Mouse (Mus musculus) embryo, embryonic 11.5 days (tissue): ENCODE results near the gene Tspyl4.
A peak's percentile ranks its signal among the peaks of the same experiment; 100 is the strongest.

Experiments
- DNase-seq: peaks from one replicate; pipeline ENCODE4 v3.0.0-alpha.2; 2012; ENCODE audit warnings: low read depth, low spot score

Gene Tspyl4

DNA sequence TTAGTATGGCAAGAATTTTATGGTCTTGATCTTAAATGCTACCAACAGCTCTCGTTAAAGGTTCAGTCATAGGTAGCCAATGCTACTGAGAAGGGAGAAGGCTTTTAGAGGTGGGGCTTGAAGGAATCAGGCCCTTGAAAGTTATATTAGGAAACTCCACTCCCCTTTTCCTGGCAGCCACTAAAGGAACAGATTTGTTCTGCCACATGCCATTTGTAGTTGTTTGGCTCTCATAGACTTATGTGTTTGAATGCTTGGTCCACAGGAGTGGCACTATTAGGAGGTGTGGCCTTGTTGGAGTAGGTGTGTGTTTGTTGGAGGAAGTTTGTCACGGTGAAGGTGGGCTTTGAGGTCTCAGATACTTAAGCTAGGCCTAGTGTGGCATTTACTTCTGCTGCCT is 23.6 kb downstream of the Tspyl4 start:
- no peak for DNase-seq

GRCm38 (mm10) chr10:34326701-34327100 is 29.5 kb downstream of the Tspyl4 start:
- no peak for DNase-seq

GRCm38 (mm10) chr10:34327144-34327543 is 29.9 kb downstream of the Tspyl4 start:
- no peak for DNase-seq

DNA sequence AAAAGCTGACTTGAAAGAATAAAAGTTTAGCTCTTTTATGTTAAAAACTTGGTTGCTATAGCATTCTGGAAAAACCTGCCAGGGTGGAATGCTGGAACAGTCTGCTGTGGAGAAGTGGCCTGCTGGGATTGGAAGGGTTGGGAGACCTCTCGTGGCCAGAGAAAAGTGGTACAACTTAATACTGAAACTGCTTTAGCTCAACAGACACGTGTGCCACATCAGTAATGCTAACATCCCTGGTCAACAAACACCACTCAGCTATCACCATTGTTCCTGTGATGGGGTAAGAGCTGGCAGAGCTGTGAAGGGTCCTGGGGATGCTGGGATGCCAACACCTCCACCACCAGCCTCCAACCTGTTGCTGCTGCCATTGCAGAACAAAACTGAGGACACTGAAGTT is 31.1 kb downstream of the Tspyl4 start:
- peak; percentile 23 for DNase-seq

DNA sequence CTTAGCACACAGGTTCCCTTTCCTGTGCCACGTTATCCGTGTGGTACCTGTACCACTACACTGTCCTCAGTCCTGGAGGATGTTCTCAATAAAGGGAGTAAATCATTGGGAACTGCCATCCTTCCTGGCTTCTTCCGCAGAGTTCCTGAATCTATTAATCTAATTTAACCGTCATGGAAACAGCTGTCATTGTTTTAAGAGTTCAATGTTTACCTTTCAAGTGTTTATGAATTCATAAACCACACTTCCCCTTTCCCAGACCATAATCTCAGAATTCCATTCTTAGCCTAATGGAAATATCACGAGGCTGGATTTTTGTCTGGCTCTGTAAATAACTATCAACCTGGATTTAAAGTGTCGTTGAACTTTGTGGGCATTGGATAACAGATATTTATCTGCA is 43.8 kb downstream of the Tspyl4 start:
- DNase-seq = no peak

- DNase-seq = no peak
Measured at GRCm38 (mm10) chr10:34341886-34342285, 44.6 kb downstream of the Tspyl4 start.
